Mouse (Mus musculus) layer of hippocampus, postnatal 25 days (tissue): ENCODE results near the gene Crp. TPM values are rescaled to one million over a fixed set of nuclear protein-coding genes. Genes with fewer than 3 reads are reported as not detected.

Source experiments
- DNase-seq, 2 experiments: peaks; one replicate each; pipeline ENCODE4 v3.0.0; 2022; ENCODE audit warnings: mixed read lengths in 2 of 2, low spot score in 1 of 2; ENCODE audit errors: extremely low spot score in 1 of 2
- total RNA-seq, 2 experiments: library from RNA; stranded (reverse); gene quantifications; 2 replicates each; pipeline ENCODE4 v1.2.3; 2021

The Crp gene
- total RNA-seq: not detected

- DNase-seq: no peak
These were observed at the start of gene Crp for GRCm38 (mm10) chr1:172697844-172698243. Gene Crp, plus strand, starts transcription at chr1:172698055.

- DNase-seq: no peak
These were observed 48.5 kb upstream of the Crp start for GRCm38 (mm10) chr1:172649396-172649795.

GRCm38 (mm10) chr1:172650519-172651287 lies 47.2 kb upstream of the Crp start:
- peak in 1 of 2 experiments; percentile 47 for DNase-seq

- DNase-seq: no peak
These were observed 46.4 kb upstream of the Crp start for GRCm38 (mm10) chr1:172651288-172651987.

GRCm38 (mm10) chr1:172652040-172652662 lies 45.7 kb upstream of the Crp start:
- no peak for DNase-seq

GRCm38 (mm10) chr1:172653900-172654299 lies 44.0 kb upstream of the Crp start:
- no peak for DNase-seq

- DNase-seq: no peak
These were observed 40.6 kb upstream of the Crp start for GRCm38 (mm10) chr1:172657266-172657665.

- DNase-seq: no peak
These were observed 38.2 kb upstream of the Crp start for GRCm38 (mm10) chr1:172659688-172660087.

GRCm38 (mm10) chr1:172665457-172665856 lies 32.4 kb upstream of the Crp start:
- no peak for DNase-seq

- DNase-seq: no peak
These were observed 30.3 kb upstream of the Crp start for GRCm38 (mm10) chr1:172667597-172667996.

GRCm38 (mm10) chr1:172670716-172671115 lies 27.1 kb upstream of the Crp start:
- no peak for DNase-seq

- DNase-seq: no peak
These were observed 17.1 kb upstream of the Crp start for GRCm38 (mm10) chr1:172680742-172681141.

GRCm38 (mm10) chr1:172683551-172683950 lies 14.3 kb upstream of the Crp start:
- no peak for DNase-seq

GRCm38 (mm10) chr1:172683957-172684356 lies 13.9 kb upstream of the Crp start:
- no peak for DNase-seq

- DNase-seq: no peak
These were observed 12.7 kb upstream of the Crp start for GRCm38 (mm10) chr1:172685178-172685577.

- no peak for DNase-seq
These were observed 433 bp upstream of the Crp start for GRCm38 (mm10) chr1:172697422-172697821.

- no peak for DNase-seq
These were observed 3.0 kb downstream of the Crp start for GRCm38 (mm10) chr1:172700814-172701213.

- no peak for DNase-seq
These were observed 3.5 kb downstream of the Crp start for GRCm38 (mm10) chr1:172701381-172701780.

GRCm38 (mm10) chr1:172701901-172702300 lies 4.0 kb downstream of the Crp start:
- no peak for DNase-seq

- DNase-seq: no peak
These were observed 6.9 kb downstream of the Crp start for GRCm38 (mm10) chr1:172704769-172705168.

GRCm38 (mm10) chr1:172706243-172706642 lies 8.4 kb downstream of the Crp start:
- no peak for DNase-seq
